Mouse (Mus musculus): ENCODE data around the gene Avpr2.

The Avpr2 gene

GRCm38 (mm10) chrX:73891551-73892152 is at the start of gene Avpr2:
Gene Avpr2, plus strand, starts transcription at chrX:73892102.
- no peak for DNase-seq

GRCm38 (mm10) chrX:73854326-73855086 is 37.4 kb upstream of the Avpr2 start:
- DNase-seq: no peak

GRCm38 (mm10) chrX:73855087-73855408 is 36.9 kb upstream of the Avpr2 start:
- DNase-seq: no peak

DNA sequence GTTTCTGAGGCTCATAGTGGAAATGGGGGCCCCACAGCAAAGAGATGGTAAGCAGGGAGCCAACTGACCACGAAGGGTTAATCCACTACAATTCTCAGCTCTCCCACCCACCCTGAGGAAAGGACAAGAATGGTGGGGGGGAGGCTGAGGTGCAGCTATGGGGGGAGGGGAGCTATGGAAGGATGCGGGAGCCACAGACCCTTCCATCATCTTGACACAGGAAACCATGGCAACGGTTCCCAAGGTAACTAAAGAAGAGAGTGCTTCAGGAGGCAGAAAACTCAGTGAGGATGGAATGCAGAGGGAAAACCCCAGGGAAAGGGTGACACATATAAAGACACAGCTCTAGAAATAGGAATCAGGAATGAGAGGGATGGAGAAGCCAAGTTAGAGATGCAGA is 27.2 kb upstream of the Avpr2 start:
- no peak for DNase-seq

GRCm38 (mm10) chrX:73867256-73867655 is 24.6 kb upstream of the Avpr2 start:
- no peak for DNase-seq

GRCm38 (mm10) chrX:73867852-73868251 is 24.1 kb upstream of the Avpr2 start:
- no peak for DNase-seq

GRCm38 (mm10) chrX:73869334-73869733 is 22.6 kb upstream of the Avpr2 start:
- no peak for DNase-seq

DNA sequence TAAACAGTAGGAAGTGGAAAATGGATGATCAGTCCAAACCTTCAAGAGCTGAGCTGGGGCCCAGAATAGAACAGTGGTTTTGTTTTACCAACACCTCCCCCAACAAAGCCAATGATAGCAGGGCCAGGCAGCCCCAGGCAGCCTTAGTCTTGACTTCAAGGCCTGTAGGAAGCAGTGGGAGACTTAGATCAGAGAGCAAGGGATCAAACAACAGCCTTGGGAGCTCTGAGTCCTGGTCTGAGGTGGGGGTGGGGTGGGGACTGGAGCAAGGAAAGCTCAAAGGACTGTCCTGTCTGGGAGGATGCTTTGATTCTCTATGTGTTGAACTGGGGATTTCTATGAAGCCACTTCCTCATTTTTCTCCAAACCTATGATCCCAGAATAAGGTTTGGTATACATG is 20.4 kb upstream of the Avpr2 start:
- DNase-seq: no peak

DNA sequence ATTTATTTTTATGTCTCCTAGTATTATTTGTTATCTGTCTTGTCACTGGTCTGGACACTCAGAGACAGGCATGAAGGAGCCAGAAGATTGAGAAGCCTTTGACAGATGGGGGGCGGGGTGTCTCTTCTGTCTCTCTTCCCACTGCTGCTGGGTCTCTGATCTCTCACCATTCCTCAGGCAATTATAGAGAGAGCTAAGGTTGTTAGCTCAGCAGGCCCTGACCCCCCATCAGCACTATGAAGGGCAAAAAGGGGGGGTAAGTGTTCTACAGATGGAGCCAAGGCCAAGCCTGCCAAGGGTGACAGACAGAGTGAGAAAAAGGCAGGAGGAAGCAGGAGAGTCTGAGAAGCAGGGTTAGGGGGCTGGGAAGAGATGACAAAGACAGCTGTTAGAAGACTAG is 19.9 kb upstream of the Avpr2 start:
- no peak for DNase-seq

DNA sequence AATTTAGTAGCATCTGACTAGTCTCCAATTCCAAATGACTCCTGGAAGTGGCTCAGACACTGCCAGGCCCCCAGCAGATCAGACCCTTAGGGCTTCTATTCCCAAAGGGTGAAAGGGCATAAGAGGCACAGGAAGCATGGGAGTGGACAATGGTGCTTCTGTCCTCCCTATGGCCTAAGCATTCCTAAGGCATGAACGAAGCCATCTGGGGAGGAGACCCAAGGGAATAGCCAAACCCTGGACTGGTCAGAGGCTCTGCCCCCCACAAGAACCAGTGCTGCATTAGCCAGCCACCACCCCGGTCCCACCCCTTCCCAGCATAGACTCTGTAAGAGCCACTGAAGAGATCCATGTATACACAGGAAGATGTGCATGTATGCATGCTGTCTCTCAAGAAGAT is 16.0 kb upstream of the Avpr2 start:
- DNase-seq: no peak

DNA sequence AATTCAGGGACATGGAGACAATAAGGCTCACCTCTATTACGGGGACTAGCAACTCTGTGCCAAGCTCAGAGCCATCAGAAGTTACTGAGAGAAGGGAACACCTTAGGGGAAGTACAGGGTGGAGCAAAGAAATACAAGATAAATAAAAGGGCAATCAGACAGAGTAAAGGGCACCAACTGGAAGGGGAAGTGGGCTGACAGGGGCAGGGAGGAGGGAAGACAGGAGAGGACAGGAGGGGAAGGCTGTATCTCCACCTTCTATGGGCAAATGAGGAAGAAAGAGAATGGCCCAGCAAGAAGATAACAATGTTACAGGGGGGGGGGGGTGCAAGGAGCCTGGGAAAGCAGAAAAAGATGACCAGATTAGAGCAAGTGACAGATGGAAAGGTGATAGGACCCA is 14.9 kb upstream of the Avpr2 start:
- DNase-seq: no peak

GRCm38 (mm10) chrX:73880194-73881035 is 11.5 kb upstream of the Avpr2 start:
- DNase-seq: peak; percentile 19

- no peak for DNase-seq
Measured at GRCm38 (mm10) chrX:73881036-73881427, 10.9 kb upstream of the Avpr2 start.

- DNase-seq: no peak
Measured at GRCm38 (mm10) chrX:73881463-73881862, 10.4 kb upstream of the Avpr2 start.

GRCm38 (mm10) chrX:73892833-73893232 is 931 bp downstream of the Avpr2 start:
- DNase-seq: no peak

DNA sequence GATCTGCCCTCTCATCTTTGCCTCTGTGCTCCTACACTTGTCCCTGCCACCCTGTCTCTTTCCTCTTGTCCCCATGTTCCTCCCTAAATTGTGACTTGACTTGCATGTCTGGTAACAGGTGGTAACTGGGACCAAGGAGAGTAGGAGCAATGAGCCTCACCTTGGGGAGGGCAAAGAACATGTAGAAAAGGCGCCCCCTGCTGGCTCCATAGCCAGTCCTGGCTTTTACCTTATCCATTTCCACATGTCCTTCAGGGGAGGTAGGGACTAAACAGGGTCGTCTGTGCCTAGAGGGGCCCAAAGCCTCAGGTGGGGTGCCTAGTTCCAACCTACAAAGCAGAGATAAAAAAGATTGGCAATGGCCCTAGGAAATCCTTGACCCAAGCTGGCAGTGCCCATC is 3.8 kb downstream of the Avpr2 start, which contains the start of gene L1cam:
Gene L1cam (minus strand): TSS at position 387 of the 400 bp plus-strand sequence.
- peak; percentile 45 for DNase-seq

- DNase-seq: no peak
Measured at GRCm38 (mm10) chrX:73897959-73898358, 6.1 kb downstream of the Avpr2 start.

GRCm38 (mm10) chrX:73910049-73910448 is 18.1 kb downstream of the Avpr2 start:
- DNase-seq: no peak

- DNase-seq: no peak
Measured at GRCm38 (mm10) chrX:73910451-73910850, 18.5 kb downstream of the Avpr2 start.

DNA sequence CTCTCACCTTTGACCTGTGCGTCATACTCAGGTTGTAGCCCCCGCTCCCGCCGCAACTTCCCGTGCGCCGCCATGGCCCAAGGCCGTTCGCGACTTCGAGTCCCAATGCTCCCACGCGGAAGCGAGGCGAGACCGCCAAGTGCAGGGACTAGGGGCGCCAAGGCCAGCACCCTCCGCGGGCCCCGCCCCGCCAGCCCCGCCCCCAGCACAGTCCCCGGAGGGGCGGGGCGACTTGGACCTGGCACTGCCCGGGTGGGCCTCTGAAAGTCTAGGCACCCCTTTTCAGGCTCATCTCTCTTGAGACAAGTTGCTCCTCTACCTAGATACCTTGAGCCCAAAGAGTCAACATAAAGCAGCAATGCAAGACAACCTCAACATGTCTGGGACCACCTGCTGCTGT is 19.3 kb downstream of the Avpr2 start:
- DNase-seq: no peak

- DNase-seq: no peak
Measured at GRCm38 (mm10) chrX:73911588-73911987, 19.7 kb downstream of the Avpr2 start.

- peak; percentile 94 for DNase-seq
Measured at GRCm38 (mm10) chrX:73914827-73915703, 23.2 kb downstream of the Avpr2 start.

GRCm38 (mm10) chrX:73916945-73917344 is 25.0 kb downstream of the Avpr2 start:
- DNase-seq: no peak
